Mouse (Mus musculus): ENCODE results near the gene St6galnac4. TPM values are rescaled to one million over a fixed set of nuclear protein-coding genes. Genes with fewer than 3 reads are reported as not detected.

The St6galnac4 gene
- total RNA-seq (2021) = 10 to 100 TPM in 1 of 2 experiments, 1 to 10 TPM in 1; 6.6 to 11.4 TPM
- long read RNA-seq, experiment 1, transcript St6galnac4-204 (5 exons, 2,826 nt) = minor isoform, 5 of 13 reads
- long read RNA-seq, experiment 1, transcript St6galnac4-201 (6 exons, 3,626 nt) = major isoform, 7 of 13 reads
- long read RNA-seq, experiment 1, partial matches to known transcripts = 0 of 13 reads
- long read RNA-seq, experiment 1, other reads (novel, unspliced or antisense) = 1 of 13 reads
- long read RNA-seq, experiment 2, transcript St6galnac4-201 (6 exons, 3,626 nt) = major isoform, 13 of 31 reads
- long read RNA-seq, experiment 2, transcript St6galnac4-204 (5 exons, 2,826 nt) = minor isoform, 10 of 31 reads
- long read RNA-seq, experiment 2, partial matches to known transcripts = 3 of 31 reads
- long read RNA-seq, experiment 2, other reads (novel, unspliced or antisense) = 5 of 31 reads

GRCm38 (mm10) chr2:32586871-32587351, at the start of gene St6galnac4:
St6galnac4 (plus strand) TSS chr2:32587095.
- peak; percentile 84 to 88 for DNase-seq (ENCODE audit: low spot score in 2 of 2)

GRCm38 (mm10) chr2:32537360-32537905, 49.5 kb upstream of the St6galnac4 start:
- DNase-seq (ENCODE audit: low spot score in 2 of 2) = no peak

- no peak for DNase-seq (ENCODE audit: low spot score in 2 of 2)
These were observed 49.0 kb upstream of the St6galnac4 start for GRCm38 (mm10) chr2:32537941-32538340.

GRCm38 (mm10) chr2:32538461-32538860, 48.4 kb upstream of the St6galnac4 start:
- no peak for DNase-seq (ENCODE audit: low spot score in 2 of 2)

DNA sequence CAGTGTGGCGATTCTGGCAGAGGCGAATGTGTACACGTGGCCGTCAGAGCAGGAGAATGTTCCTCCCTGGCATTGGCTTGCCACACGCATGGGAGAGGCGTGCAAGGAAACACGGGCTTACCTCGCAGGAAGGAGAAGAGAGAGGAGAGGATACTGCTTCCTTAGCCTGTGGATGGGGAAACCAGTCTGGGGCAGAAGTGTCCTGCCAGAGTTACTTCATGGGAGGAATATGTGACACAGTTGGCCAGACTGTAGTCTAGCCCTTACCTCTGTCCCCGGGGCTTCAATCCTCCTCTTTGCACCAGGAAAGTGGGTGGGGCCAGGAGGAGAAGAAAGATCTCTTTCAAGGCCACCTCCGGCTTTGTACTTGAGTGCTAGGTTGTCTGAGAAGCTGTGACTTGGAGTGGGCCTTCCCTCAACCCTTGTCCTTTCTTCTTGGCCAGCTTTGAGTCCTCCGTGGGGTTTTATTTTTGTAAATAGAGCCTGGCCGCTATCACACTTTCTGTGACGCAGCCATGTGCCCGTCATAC, 47.4 kb upstream of the St6galnac4 start:
- no peak for DNase-seq (ENCODE audit: low spot score in 2 of 2)

- DNase-seq (ENCODE audit: low spot score in 2 of 2) = no peak
These were observed 45.5 kb upstream of the St6galnac4 start for GRCm38 (mm10) chr2:32541333-32541908.

DNA sequence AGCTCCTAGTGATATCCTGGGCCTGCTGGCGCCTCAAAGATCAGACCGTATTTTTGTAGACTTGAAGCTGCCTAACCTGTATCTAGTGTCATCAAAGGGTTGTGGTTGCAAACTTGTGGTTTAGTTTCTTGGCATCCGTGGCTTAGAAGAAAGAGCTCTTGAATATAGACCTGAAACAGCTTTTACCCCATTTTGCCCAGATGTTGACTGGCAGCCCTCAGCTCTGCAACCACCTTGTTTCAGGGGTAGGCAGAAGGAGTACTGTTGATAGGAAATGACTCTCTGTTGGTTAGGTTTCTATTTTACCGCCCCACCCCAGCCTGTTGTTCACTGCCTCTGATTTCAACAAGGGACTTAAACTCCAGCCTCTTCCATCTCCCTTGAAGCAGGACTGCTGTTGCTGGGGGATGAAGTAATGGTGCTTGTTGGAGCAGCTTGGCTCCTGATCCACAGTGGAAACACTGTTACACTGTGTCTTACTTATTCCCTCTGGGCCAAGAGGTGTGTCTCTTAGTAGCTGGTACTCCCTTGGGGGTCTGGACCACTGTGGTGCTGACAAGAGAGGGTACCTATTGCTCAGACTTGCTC, 44.8 kb upstream of the St6galnac4 start:
- no peak for DNase-seq (ENCODE audit: low spot score in 2 of 2)

- DNase-seq (ENCODE audit: low spot score in 2 of 2) = no peak
These were observed 43.9 kb upstream of the St6galnac4 start for GRCm38 (mm10) chr2:32543031-32543449.

- DNase-seq (ENCODE audit: low spot score in 2 of 2) = no peak
These were observed 39.9 kb upstream of the St6galnac4 start for GRCm38 (mm10) chr2:32546951-32547350.

DNA sequence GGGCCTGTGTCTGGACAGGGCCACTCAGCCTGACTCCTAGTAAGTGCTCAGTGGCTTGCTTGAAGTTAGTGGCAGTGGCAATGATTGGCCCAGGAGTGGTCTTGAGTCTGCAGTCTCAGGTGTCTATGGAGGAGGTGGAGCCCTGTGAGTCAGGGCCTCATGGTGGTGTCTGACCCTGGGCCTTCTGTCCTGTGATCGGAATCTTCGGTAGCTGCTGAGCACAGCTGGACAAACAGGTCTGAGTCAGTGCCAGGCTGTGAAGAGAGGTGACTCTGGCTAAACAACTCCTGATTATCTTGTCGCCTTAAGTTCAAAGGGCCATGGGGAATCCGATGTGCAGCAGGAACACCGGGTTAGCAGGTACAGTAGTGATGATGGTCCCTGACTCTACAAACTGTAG, 39.5 kb upstream of the St6galnac4 start:
- no peak for DNase-seq (ENCODE audit: low spot score in 2 of 2)

DNA sequence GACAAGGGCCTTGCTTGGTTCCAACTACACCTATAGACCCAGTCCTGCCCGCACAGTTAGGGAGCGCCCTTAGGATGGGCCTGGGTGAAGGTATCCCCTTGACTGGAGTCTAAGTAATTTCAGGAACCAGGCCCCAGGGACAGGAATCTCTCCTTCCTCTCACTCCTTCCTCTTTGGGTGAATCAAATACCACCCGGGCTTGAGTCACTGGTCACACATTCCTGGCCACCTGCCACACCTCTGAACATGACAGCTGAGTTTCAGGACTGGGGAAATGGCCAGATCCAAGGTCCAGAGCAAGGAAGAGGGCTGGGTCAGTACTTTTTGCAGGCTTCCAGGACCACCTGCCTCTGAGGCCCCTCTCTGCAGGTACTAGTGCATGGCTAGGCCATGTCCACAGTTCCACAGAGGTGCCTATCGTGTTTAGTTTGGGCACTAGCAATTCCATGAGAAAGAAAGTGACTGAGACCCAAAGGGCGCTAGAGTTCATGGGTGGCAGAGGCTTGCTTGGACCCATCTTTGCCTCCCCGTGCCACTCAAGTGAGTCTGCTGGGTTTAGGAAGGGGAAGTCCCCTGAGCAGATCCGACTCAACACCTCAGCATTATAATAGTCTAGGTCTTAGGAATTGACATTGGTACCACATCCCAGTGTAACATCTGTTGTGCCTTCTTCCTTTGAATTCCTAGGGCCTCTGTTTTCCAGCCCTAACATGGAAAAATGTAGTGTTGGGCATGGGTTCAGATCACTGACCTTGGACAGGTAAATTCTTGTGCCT, 38.7 kb upstream of the St6galnac4 start:
- peak in 1 of 2 experiments; percentile 66 for DNase-seq (ENCODE audit: low spot score in 2 of 2)

DNA sequence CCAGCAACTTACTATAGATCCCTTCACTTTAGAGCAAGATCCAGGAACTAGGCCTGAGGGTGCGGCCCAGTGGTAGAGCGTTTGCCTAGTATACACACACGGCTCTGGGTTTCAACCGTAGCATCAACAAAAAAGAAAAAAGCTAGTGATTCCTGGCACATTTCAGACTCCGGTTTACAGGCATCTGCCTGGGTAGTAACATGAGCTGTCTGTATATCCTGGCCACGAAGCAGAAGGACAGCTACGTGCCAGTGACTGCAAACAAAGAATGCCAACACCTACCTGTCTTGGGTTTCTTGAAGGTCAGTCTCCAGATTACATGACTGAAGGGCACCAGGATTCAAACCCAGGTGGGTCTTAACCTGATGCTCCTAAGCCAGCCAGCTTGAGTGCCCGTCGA, 37.7 kb upstream of the St6galnac4 start:
- DNase-seq (ENCODE audit: low spot score in 2 of 2) = no peak

GRCm38 (mm10) chr2:32549764-32550163, 37.1 kb upstream of the St6galnac4 start:
- peak in 1 of 2 experiments; percentile 56 for DNase-seq (ENCODE audit: low spot score in 2 of 2)

DNA sequence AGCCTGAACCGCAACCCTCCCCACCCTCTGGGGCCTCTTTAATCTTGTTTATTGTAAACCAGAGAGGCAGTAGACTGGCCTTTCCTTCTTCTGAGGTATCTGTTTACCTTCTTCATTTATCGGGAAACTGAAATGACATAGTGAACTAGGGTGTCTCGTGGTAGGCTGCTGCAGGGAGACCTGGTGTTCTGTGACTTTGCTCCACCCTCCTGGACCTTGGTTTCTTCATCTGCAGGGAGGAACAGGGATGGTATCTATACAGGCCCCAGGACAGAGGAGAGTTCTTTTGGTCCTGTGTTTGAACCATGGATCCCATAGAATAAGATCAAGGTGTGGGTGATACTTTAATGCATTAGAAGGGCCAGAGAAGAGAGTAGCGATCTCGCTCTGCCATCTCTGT, 35.7 kb upstream of the St6galnac4 start:
- DNase-seq (ENCODE audit: low spot score in 2 of 2) = no peak

DNA sequence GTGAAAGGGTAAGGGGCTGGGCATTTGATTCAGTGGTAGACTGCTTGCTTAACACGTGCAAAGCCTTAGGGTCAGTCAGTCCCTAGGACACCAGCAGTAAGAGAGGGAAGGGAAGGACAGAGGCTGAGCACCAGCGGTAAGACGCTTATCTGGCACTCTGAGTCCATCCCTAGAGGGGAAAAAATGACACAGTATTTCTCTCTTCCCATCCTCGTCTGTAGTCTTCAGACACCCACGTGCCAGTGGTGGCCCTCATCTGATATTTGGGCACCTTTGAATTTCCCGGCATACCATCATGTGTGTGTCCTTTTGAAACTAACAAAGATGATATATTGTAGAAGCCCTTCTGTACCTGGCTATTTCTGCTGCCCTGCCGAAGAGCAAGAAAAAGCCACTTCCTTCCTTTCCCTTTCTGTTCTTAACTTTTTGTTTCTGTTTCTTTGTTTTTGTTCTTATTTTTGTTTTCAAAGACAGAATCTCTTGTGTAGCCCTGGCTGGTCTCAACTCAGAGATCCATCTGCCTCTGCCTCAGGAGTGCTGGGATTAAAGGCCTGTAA, 33.2 kb upstream of the St6galnac4 start:
- no peak for DNase-seq (ENCODE audit: low spot score in 2 of 2)

DNA sequence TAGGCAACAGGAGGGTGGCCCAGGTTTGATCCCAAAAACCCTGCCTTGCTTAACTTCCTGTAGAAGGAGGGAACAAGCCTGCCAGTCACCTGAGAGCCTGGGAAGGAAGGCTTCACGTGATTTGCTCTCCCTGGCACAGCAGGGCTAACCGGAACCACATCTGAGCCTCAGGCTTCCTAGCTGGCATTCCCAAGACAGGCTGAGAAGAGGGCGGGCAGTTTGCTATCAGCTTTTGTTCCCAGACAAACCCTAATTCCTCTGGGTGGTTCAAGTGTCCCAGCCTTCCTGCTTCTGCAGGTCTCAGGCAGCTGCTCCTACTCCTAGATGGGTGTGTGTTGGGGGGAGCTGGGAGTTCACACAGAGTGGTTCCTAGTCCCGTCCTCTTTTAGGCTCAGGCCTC, 31.4 kb upstream of the St6galnac4 start:
- no peak for DNase-seq (ENCODE audit: low spot score in 2 of 2)

- DNase-seq (ENCODE audit: low spot score in 2 of 2) = no peak
These were observed 30.9 kb upstream of the St6galnac4 start for GRCm38 (mm10) chr2:32556019-32556418.

DNA sequence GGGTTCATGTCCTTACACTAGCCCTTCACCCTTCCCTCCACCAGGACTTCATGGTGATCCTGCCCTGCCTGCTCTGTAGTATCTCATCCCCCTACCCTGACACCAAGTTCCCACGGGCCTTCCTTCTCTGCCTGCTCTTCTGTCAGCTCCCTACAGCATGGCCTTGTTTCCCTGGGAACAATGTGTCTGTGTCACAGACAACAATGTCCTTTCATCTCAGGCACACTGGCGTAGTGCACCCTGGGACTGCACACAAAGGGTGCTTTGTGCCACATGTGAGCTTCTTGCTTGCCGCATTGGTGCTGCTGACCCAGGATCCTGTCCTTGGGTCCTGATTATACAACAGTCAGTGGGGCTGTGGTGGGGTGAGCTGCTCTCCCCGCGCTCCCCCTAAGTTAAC, 27.3 kb upstream of the St6galnac4 start:
- DNase-seq (ENCODE audit: low spot score in 2 of 2) = no peak

DNA sequence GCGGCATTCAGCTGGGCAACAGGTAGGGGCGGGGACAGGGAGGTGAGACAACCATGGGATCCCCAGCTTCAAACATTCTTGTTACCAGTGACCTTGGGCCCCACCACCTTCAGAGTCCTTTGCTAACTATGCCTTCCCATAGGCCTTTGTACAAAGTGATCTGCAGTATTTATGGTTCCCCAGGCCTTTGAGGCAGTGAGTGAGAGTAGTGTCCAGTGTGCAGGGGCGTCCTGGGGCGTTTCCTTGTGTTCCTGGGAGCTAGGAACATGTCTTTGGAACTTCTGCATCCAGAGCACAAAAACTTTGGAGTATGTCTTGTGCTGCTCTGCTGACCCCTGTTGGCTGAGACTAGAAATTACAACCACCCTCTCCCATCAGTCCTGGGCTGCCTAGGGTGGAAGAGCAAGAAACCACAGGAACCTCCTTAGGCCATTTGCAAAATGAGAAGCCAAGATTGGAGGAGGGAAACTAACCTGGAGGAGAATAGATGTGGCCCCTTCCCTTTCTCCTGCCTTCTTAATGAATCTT, 20.3 kb upstream of the St6galnac4 start:
- peak; percentile 66 to 68 for DNase-seq (ENCODE audit: low spot score in 2 of 2)

- no peak for DNase-seq (ENCODE audit: low spot score in 2 of 2)
These were observed 18.7 kb upstream of the St6galnac4 start for GRCm38 (mm10) chr2:32568149-32568548.

Data from adrenal gland, adult 18-20 months (tissue).